Mouse (Mus musculus) erythroblast, embryonic 14.5 days (primary cell): Measurements from ENCODE around the gene Engase. TPM values are rescaled to one million over a fixed set of nuclear protein-coding genes. Genes with fewer than 3 reads are reported as not detected.

Source experiments
- H3K27me3 ChIP-seq: 2 replicates; pipeline ENCODE4 v1.6.1; 2012; ENCODE audit warnings: inconsistent platforms; ENCODE audit not compliant: control insufficient read depth
- H3K36me3 ChIP-seq: 2 replicates; pipeline ENCODE4 v1.6.1; 2012; ENCODE audit warnings: mild to moderate bottlenecking, inconsistent platforms; ENCODE audit not compliant: control insufficient read depth
- H3K4me1 ChIP-seq: 2 replicates; pipeline ENCODE4 v1.6.1; 2012; ENCODE audit warnings: inconsistent platforms; ENCODE audit not compliant: control insufficient read depth
- H3K4me3 ChIP-seq: replicated peaks from 2 replicates; pipeline ENCODE3; 2012; ENCODE audit warnings: moderate library complexity, mild to moderate bottlenecking, inconsistent platforms
- H3K9me3 ChIP-seq: 2 replicates; pipeline ENCODE4 v1.6.1; 2012; ENCODE audit warnings: low read length, inconsistent platforms, mixed read lengths; ENCODE audit not compliant: control insufficient read depth
- GATA1 ChIP-seq: IDR thresholded peaks from 2 replicates; pipeline ENCODE4 v1.6.1; 2012; ENCODE audit warnings: low read length, inconsistent platforms, mixed read lengths
- TAL1 ChIP-seq: IDR thresholded peaks from 3 replicates; pipeline ENCODE4 v1.6.1; 2012; ENCODE audit warnings: low read length, inconsistent platforms, mixed read lengths
- polyA plus RNA-seq: library from polyadenylated mRNA; stranded (reverse); fragments of >175 nt; gene quantifications from 2 replicates; pipeline ENCODE4 v1.2.3, GENCODE M21; 2012

Gene Engase
- polyA plus RNA-seq, 1 experiment = 0.73 TPM

DNA sequence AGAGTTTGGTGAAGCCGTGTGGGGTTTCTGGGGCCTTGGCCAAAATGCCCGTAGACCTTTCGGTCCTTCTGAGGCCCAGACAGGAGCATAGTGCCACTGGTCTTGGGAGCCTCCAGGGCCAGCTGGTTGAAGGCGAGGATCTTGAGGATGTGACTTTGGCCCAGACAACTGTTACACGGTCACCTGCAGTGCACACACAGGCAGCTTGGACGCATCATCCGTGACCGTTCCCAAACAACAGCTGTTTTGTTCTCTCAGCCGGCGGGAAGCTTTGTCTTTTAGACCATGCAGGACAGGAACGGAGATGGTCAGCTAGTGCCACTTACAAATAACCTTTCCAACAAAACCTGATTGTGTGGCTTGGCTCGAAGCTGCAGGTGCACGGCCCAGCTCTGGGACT lies 5.0 kb upstream of the Engase start:
- Histone ChIP-seq H3K4me3 (no peak overlapping the region), H3K4me1 (peaks cover 60% of the 10 kb centered on the region), H3K27me3 (no peaks in the 10 kb centered on the region), H3K36me3 (no peaks in the 10 kb centered on the region), H3K9me3 (no peaks in the 10 kb centered on the region)
- TF ChIP-seq GATA1 = no peak
- no peak for TF ChIP-seq TAL1

- no peak for TF ChIP-seq TAL1
- TF ChIP-seq GATA1 = no peak
- Histone ChIP-seq H3K9me3 (no peaks in the 10 kb centered on the region), H3K4me1 (peaks cover 67% of the 10 kb centered on the region), H3K36me3 (no peaks in the 10 kb centered on the region), H3K4me3 (no peak overlapping the region), H3K27me3 (no peaks in the 10 kb centered on the region)
Observed at GRCm38 (mm10) chr11:118473161-118473560, 3.5 kb upstream of the Engase start.

GRCm38 (mm10) chr11:118473842-118474500 lies 2.7 kb upstream of the Engase start:
- no peaks in the 10 kb centered on the region for H3K27me3 ChIP-seq
- no peak for TF ChIP-seq TAL1
- no peaks in the 10 kb centered on the region for H3K9me3 ChIP-seq
- H3K4me1 ChIP-seq = peaks cover 67% of the 10 kb centered on the region
- peaks cover 3% of the 10 kb centered on the region for H3K36me3 ChIP-seq
- no peak overlapping the region for H3K4me3 ChIP-seq

DNA sequence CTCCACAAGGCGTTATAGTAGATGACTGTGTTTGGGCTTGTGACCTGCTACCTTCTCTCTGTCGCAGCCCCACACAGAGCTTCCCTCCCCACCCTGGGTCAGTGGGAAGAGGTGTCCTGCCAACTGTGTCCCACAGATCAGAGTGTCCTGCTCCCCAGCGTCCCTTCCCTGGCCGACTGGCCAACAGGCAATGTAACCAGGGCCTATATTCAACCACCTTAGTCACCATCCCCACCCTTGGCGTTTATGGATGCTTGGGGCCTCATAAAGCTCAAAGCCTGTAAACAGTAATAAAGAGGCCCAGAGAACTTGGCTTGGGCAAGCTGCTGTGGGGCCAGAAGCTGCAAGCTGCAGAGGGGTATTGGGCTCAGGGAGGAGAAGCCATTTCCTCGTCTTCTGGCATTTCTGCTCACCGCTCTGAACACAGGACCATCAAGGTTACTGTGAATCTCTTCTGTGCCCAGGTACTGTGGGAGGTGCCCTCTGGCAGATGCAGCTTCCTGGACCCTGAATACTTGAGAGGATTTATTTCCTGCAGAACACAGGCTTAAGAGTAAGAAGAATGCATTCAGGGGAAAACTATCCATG lies 1.0 kb upstream of the Engase start:
- Histone ChIP-seq H3K36me3 (peaks cover 13% of the 10 kb centered on the region), H3K9me3 (no peaks in the 10 kb centered on the region), H3K4me1 (peaks cover 54% of the 10 kb centered on the region), H3K4me3 (no peak overlapping the region), H3K27me3 (no peaks in the 10 kb centered on the region)
- TF ChIP-seq TAL1 = no peak
- no peak for TF ChIP-seq GATA1

DNA sequence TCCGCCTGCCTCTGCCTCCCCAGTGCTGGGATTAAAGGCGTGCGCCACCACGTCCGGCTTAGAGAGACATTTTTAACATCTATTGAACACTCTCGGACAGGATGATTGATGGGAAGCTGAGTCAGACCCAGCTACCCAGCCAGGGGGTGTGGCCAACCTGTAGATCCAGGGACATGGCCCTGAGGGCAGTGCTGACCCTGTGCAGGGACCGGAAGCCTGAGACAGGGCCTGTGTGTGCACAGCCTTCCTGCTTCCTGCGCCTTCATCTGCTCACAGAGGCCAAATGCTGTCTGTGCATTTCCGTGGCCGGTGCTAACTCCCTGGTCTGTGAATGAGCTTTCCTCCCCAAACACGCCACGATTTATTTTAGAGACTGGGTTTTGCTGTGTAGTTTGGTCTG lies 3.1 kb downstream of the Engase start:
- no peaks in the 10 kb centered on the region for H3K9me3 ChIP-seq
- peaks cover 51% of the 10 kb centered on the region for H3K36me3 ChIP-seq
- H3K4me3 ChIP-seq = no peak overlapping the region
- peaks cover 28% of the 10 kb centered on the region for H3K4me1 ChIP-seq
- no peaks in the 10 kb centered on the region for H3K27me3 ChIP-seq
- TF ChIP-seq TAL1 = no peak
- no peak for TF ChIP-seq GATA1

GRCm38 (mm10) chr11:118481231-118481630 lies 4.6 kb downstream of the Engase start:
- TF ChIP-seq TAL1 (no peak), GATA1 (no peak)
- no peaks in the 10 kb centered on the region for H3K9me3 ChIP-seq
- peaks cover 18% of the 10 kb centered on the region for H3K4me1 ChIP-seq
- H3K36me3 ChIP-seq = peaks cover 65% of the 10 kb centered on the region
- no peak overlapping the region for H3K4me3 ChIP-seq
- no peaks in the 10 kb centered on the region for H3K27me3 ChIP-seq

- H3K27me3 ChIP-seq = no peaks in the 10 kb centered on the region
- TF ChIP-seq TAL1 (no peak), GATA1 (no peak)
- no peak overlapping the region for H3K4me3 ChIP-seq
- peaks cover 68% of the 10 kb centered on the region for H3K36me3 ChIP-seq
- peaks cover 13% of the 10 kb centered on the region for H3K4me1 ChIP-seq
- H3K9me3 ChIP-seq = no peaks in the 10 kb centered on the region
Observed at GRCm38 (mm10) chr11:118481751-118482150, 5.1 kb downstream of the Engase start.

DNA sequence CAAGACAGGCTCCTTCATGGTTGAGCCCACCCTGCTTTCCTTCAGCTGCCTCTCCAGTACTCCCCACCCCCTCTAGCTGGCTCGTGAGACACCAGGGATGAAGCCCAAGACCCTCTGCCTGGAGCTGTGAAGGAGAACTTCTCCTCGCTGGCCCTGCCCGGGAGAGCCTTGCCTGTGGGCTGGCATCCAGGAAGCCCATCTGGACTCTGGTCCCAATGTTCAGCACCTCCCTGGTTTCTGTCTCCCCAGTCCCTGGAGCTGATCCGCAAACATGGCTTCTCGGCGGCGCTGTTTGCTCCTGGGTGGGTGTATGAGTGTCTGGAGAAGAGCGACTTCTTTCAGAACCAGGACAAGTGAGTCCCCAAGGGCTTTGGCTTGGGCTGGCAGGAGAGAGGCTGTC lies 7.5 kb downstream of the Engase start:
- Histone ChIP-seq H3K4me1 (no peaks in the 10 kb centered on the region), H3K4me3 (no peak overlapping the region), H3K9me3 (no peaks in the 10 kb centered on the region), H3K27me3 (no peaks in the 10 kb centered on the region), H3K36me3 (peaks cover 79% of the 10 kb centered on the region)
- TF ChIP-seq GATA1 (no peak), TAL1 (no peak)

DNA sequence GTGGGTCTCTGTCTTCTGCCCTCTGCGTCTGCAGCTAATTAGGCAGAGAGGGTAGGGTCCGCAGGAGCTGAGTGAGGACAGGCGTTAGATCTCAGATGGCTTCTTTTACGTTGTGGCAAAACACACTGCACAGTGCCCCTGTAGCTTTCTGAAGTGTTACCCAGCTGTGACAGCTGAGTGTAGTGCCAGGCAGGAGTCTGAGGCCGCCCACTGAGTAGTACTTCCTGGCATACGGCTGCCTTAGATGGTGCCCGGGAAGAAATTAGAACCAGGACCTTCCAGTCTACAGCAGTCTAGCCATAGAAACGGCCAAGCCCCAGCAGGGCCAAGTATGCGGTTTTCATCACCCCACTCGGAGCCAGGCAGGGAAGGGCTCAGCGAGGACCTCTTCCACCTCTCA lies 8.7 kb downstream of the Engase start:
- H3K4me3 ChIP-seq = no peak overlapping the region
- 0 out of 2 replicates have a peak, but pooled peaks cover 2% of the 10 kb centered on the region for H3K27me3 ChIP-seq
- TF ChIP-seq TAL1 (no peak), GATA1 (no peak)
- H3K4me1 ChIP-seq = peaks cover 2% of the 10 kb centered on the region
- H3K36me3 ChIP-seq = peaks cover 71% of the 10 kb centered on the region
- no peaks in the 10 kb centered on the region for H3K9me3 ChIP-seq
